Mouse (Mus musculus): ENCODE data around the gene Ube2o.

- no peak for TF ChIP-seq EP300 (IDR thresholded peaks at IDR 0.05; ENCODE audit: insufficient read depth, low read depth, low read length)
- no peak for TF ChIP-seq POLR2A (IDR thresholded peaks at IDR 0.05; ENCODE audit: insufficient read depth, low read length)
- no peak for TF ChIP-seq CTCF (IDR thresholded peaks at IDR 0.05; ENCODE audit: low read depth, low read length)
Observed at GRCm38 (mm10) chr11:116498596-116498995, 82.7 kb downstream of the Ube2o start.

Data from ES-Bruce4 (cell line).